Mouse (Mus musculus): ENCODE measurements around the gene Arpc1b. TPM values are rescaled to one million over a fixed set of nuclear protein-coding genes. Genes with fewer than 3 reads are reported as not detected.
A peak's percentile ranks its signal among the peaks of the same experiment; 100 is the strongest.
"Not testable (repeated sequence)": the region's sequence is repeated elsewhere in the genome, so short reads cannot be mapped to it uniquely, and the experiment has no call there.

Arpc1b gene
- total and polyA plus RNA-seq, 2 experiments = 30.9 to 137 TPM

- TF ChIP-seq CTCF (IDR thresholded peaks at IDR 0.05; ENCODE audit: low read depth, low read length) (no peak), POLR2A (IDR thresholded peaks at IDR 0.05; ENCODE audit: extremely low read depth, insufficient read depth, low read length) (no peak)
- WGBS = 94% methylated on average over 5 of the region's 5 CpGs
- no peak overlapping the region for H3K4me3 ChIP-seq (ENCODE audit: insufficient read depth, low read depth, low read length)
- H3K27me3 ChIP-seq (ENCODE audit: control insufficient read depth, insufficient read depth, low read length) = no peaks in the 10 kb centered on the region
- H3K79me2 ChIP-seq (ENCODE audit: control insufficient read depth, insufficient read depth, low read length) = peaks cover 5% of the 10 kb centered on the region; the same call in 1 of the 2 replicates
- no peak overlapping the region for H3K27ac ChIP-seq (replicated peaks; ENCODE audit: insufficient read depth, low read depth, low read length)
- no peak for DNase-seq (ENCODE audit: extremely low read depth, low read depth, low spot score)
- H3K36me3 ChIP-seq (ENCODE audit: control insufficient read depth, insufficient read depth, low read length) = no peaks in the 10 kb centered on the region
- H3K9ac ChIP-seq (ENCODE audit: low read depth, low read length) = no peak overlapping the region
- peaks cover 2% of the 10 kb centered on the region; the same call in 1 of the 2 replicates for H3K4me1 ChIP-seq (ENCODE audit: control insufficient read depth, insufficient read depth, low read length)
These were observed 4.4 kb downstream of the Arpc1b start for GRCm38 (mm10) chr5:145118461-145118860.

- peaks cover 2% of the 10 kb centered on the region; the same call in 1 of the 2 replicates for H3K4me1 ChIP-seq (ENCODE audit: control insufficient read depth, insufficient read depth, low read length)
- peaks cover 5% of the 10 kb centered on the region; the same call in 1 of the 2 replicates for H3K79me2 ChIP-seq (ENCODE audit: control insufficient read depth, insufficient read depth, low read length)
- no peak overlapping the region for H3K27ac ChIP-seq (replicated peaks; ENCODE audit: insufficient read depth, low read depth, low read length)
- no peak overlapping the region for H3K9ac ChIP-seq (ENCODE audit: low read depth, low read length)
- H3K27me3 ChIP-seq (ENCODE audit: control insufficient read depth, insufficient read depth, low read length) = no peaks in the 10 kb centered on the region
- no peak overlapping the region for H3K4me3 ChIP-seq (ENCODE audit: insufficient read depth, low read depth, low read length)
- WGBS = 93% methylated on average over 2 of the region's 2 CpGs
- no peak for TF ChIP-seq POLR2A (IDR thresholded peaks at IDR 0.05; ENCODE audit: extremely low read depth, insufficient read depth, low read length)
- peak; percentile 70 for TF ChIP-seq CTCF (IDR thresholded peaks at IDR 0.05; ENCODE audit: low read depth, low read length)
- H3K36me3 ChIP-seq (ENCODE audit: control insufficient read depth, insufficient read depth, low read length) = no peaks in the 10 kb centered on the region; the same call in 1 of the 2 replicates
- DNase-seq (ENCODE audit: extremely low read depth, low read depth, low spot score) = no peak
These were observed 5.4 kb downstream of the Arpc1b start for GRCm38 (mm10) chr5:145119385-145119784.

GRCm38 (mm10) chr5:145120921-145121320 is 6.9 kb downstream of the Arpc1b start:
- Histone ChIP-seq H3K4me3 (ENCODE audit: insufficient read depth, low read depth, low read length) (no peak overlapping the region), H3K27ac (replicated peaks; ENCODE audit: insufficient read depth, low read depth, low read length) (no peak overlapping the region), H3K9ac (ENCODE audit: low read depth, low read length) (no peak overlapping the region), H3K4me1 (ENCODE audit: control insufficient read depth, insufficient read depth, low read length) (peaks cover 2% of the 10 kb centered on the region; the same call in 1 of the 2 replicates), H3K79me2 (ENCODE audit: control insufficient read depth, insufficient read depth, low read length) (peaks cover 5% of the 10 kb centered on the region; the same call in 1 of the 2 replicates), H3K27me3 (ENCODE audit: control insufficient read depth, insufficient read depth, low read length) (no peaks in the 10 kb centered on the region), H3K36me3 (ENCODE audit: control insufficient read depth, insufficient read depth, low read length) (peaks cover under 1% of the 10 kb centered on the region; the same call in 1 of the 2 replicates)
- 75% methylated on average over 7 of the region's 7 CpGs for WGBS
- no peak for TF ChIP-seq CTCF (IDR thresholded peaks at IDR 0.05; ENCODE audit: low read depth, low read length)
- TF ChIP-seq POLR2A (IDR thresholded peaks at IDR 0.05; ENCODE audit: extremely low read depth, insufficient read depth, low read length) = no peak
- no peak for DNase-seq (ENCODE audit: extremely low read depth, low read depth, low spot score)

- H3K4me1 ChIP-seq (ENCODE audit: control insufficient read depth, insufficient read depth, low read length) = no peaks in the 10 kb centered on the region
- no peak overlapping the region for H3K27ac ChIP-seq (replicated peaks; ENCODE audit: insufficient read depth, low read depth, low read length)
- TF ChIP-seq POLR2A (IDR thresholded peaks at IDR 0.05; ENCODE audit: extremely low read depth, insufficient read depth, low read length) = no peak
- no peak for TF ChIP-seq CTCF (IDR thresholded peaks at IDR 0.05; ENCODE audit: low read depth, low read length)
- peaks cover 4% of the 10 kb centered on the region; the same call in 1 of the 2 replicates for H3K79me2 ChIP-seq (ENCODE audit: control insufficient read depth, insufficient read depth, low read length)
- no peak overlapping the region for H3K9ac ChIP-seq (ENCODE audit: low read depth, low read length)
- H3K4me3 ChIP-seq (ENCODE audit: insufficient read depth, low read depth, low read length) = no peak overlapping the region
- 95% methylated on average over 19 of the region's 19 CpGs for WGBS
- H3K36me3 ChIP-seq (ENCODE audit: control insufficient read depth, insufficient read depth, low read length) = peaks cover 10% of the 10 kb centered on the region
- no peak for DNase-seq (ENCODE audit: extremely low read depth, low read depth, low spot score)
- H3K27me3 ChIP-seq (ENCODE audit: control insufficient read depth, insufficient read depth, low read length) = no peaks in the 10 kb centered on the region
These were observed 9.4 kb downstream of the Arpc1b start for GRCm38 (mm10) chr5:145123396-145123795.

- no peak overlapping the region for H3K4me3 ChIP-seq (ENCODE audit: insufficient read depth, low read depth, low read length)
- H3K9ac ChIP-seq (ENCODE audit: low read depth, low read length) = no peak overlapping the region
- no peak for DNase-seq (ENCODE audit: extremely low read depth, low read depth, low spot score)
- no peaks in the 10 kb centered on the region for H3K4me1 ChIP-seq (ENCODE audit: control insufficient read depth, insufficient read depth, low read length)
- peaks cover 20% of the 10 kb centered on the region for H3K36me3 ChIP-seq (ENCODE audit: control insufficient read depth, insufficient read depth, low read length)
- H3K27me3 ChIP-seq (ENCODE audit: control insufficient read depth, insufficient read depth, low read length) = no peaks in the 10 kb centered on the region
- 95% methylated on average over 9 of the region's 9 CpGs for WGBS
- no peak for TF ChIP-seq CTCF (IDR thresholded peaks at IDR 0.05; ENCODE audit: low read depth, low read length)
- TF ChIP-seq POLR2A (IDR thresholded peaks at IDR 0.05; ENCODE audit: extremely low read depth, insufficient read depth, low read length) = no peak
- H3K79me2 ChIP-seq (ENCODE audit: control insufficient read depth, insufficient read depth, low read length) = no peaks in the 10 kb centered on the region
- no peak overlapping the region for H3K27ac ChIP-seq (replicated peaks; ENCODE audit: insufficient read depth, low read depth, low read length)
These were observed 12.6 kb downstream of the Arpc1b start for GRCm38 (mm10) chr5:145126580-145126979.

GRCm38 (mm10) chr5:145129124-145129523 is 15.1 kb downstream of the Arpc1b start:
- no peak for DNase-seq (ENCODE audit: extremely low read depth, low read depth, low spot score)
- H3K36me3 ChIP-seq (ENCODE audit: control insufficient read depth, insufficient read depth, low read length) = peaks cover 37% of the 10 kb centered on the region

GRCm38 (mm10) chr5:145129773-145130172 is 15.8 kb downstream of the Arpc1b start:
- H3K27me3 ChIP-seq (ENCODE audit: control insufficient read depth, insufficient read depth, low read length); H3K79me2 ChIP-seq (ENCODE audit: control insufficient read depth, insufficient read depth, low read length); H3K4me1 ChIP-seq (ENCODE audit: control insufficient read depth, insufficient read depth, low read length); H3K9ac ChIP-seq (ENCODE audit: low read depth, low read length); H3K4me3 ChIP-seq (ENCODE audit: insufficient read depth, low read depth, low read length); H3K27ac ChIP-seq (replicated peaks; ENCODE audit: insufficient read depth, low read depth, low read length); DNase-seq (ENCODE audit: extremely low read depth, low read depth, low spot score): not testable (repeated sequence)
- WGBS = 91% methylated on average over 4 of the region's 6 CpGs
- H3K36me3 ChIP-seq (ENCODE audit: control insufficient read depth, insufficient read depth, low read length) = peaks cover 44% of the 10 kb centered on the region

More at GRCm38 (mm10) chr5:145129124-145129523, 15.1 kb downstream of the Arpc1b start:
- 86% methylated on average over 4 of the region's 4 CpGs for WGBS
- Histone ChIP-seq H3K27me3 (ENCODE audit: control insufficient read depth, insufficient read depth, low read length) (no peaks in the 10 kb centered on the region), H3K79me2 (ENCODE audit: control insufficient read depth, insufficient read depth, low read length) (no peaks in the 10 kb centered on the region), H3K27ac (replicated peaks; ENCODE audit: insufficient read depth, low read depth, low read length) (no peak overlapping the region), H3K4me3 (ENCODE audit: insufficient read depth, low read depth, low read length) (no peak overlapping the region), H3K4me1 (ENCODE audit: control insufficient read depth, insufficient read depth, low read length) (no peaks in the 10 kb centered on the region), H3K9ac (ENCODE audit: low read depth, low read length) (no peak overlapping the region)
- no peak for TF ChIP-seq CTCF (IDR thresholded peaks at IDR 0.05; ENCODE audit: low read depth, low read length)
- no peak for TF ChIP-seq POLR2A (IDR thresholded peaks at IDR 0.05; ENCODE audit: extremely low read depth, insufficient read depth, low read length)
